Mouse (Mus musculus) heart, adult 2 months (tissue): ENCODE data around the gene Cenpl. TPM values are rescaled to one million over a fixed set of nuclear protein-coding genes. Genes with fewer than 3 reads are reported as not detected.
A peak's percentile ranks its signal among the peaks of the same experiment; 100 is the strongest.

ENCODE experiments used
- DNase-seq, 2 experiments: peaks; one replicate each; pipeline ENCODE4 v3.0.0; 2021
- H3K27ac ChIP-seq: fragments of 200-600 bp; 2 replicates; pipeline ENCODE4 v1.8.1; 2022
- H3K27me3 ChIP-seq: fragments of 200-500 bp; 2 replicates; pipeline ENCODE4 v1.6.1; 2012; ENCODE audit warnings: mild to moderate bottlenecking, low read length, inconsistent platforms, mixed read lengths; ENCODE audit not compliant: control insufficient read depth, insufficient read depth
- H3K36me3 ChIP-seq: fragments of 200-500 bp; 2 replicates; pipeline ENCODE4 v1.6.1; 2012; ENCODE audit warnings: low read length, inconsistent platforms; ENCODE audit not compliant: control insufficient read depth, insufficient read depth
- H3K4me1 ChIP-seq: fragments of 200-500 bp; 2 replicates; pipeline ENCODE4 v1.6.1; 2011; ENCODE audit warnings: low read length; ENCODE audit not compliant: control insufficient read depth, insufficient read depth
- H3K4me3 ChIP-seq: fragments of 200-600 bp; 2 replicates; pipeline ENCODE4 v1.8.1; 2022
- H3K79me2 ChIP-seq: fragments of 200-500 bp; replicated peaks from 2 replicates; pipeline ENCODE4 v1.6.1; 2012; ENCODE audit warnings: mild to moderate bottlenecking, inconsistent platforms, low read length, moderate library complexity, mixed read lengths; ENCODE audit not compliant: control insufficient read depth, insufficient read depth
- H3K9ac ChIP-seq: fragments of 200-500 bp; 2 replicates; pipeline ENCODE4 v1.6.1; 2012; ENCODE audit warnings: low read depth, mild to moderate bottlenecking, control low read depth, inconsistent platforms, low read length, mixed read lengths
- CTCF ChIP-seq: fragments of 200-600 bp; IDR thresholded peaks from 2 replicates; pipeline ENCODE4 v1.8.1; 2022; ENCODE audit warnings: antibody characterized with exemption, mild to moderate bottlenecking, moderate library complexity
- EP300 ChIP-seq: fragments of 200-500 bp; IDR thresholded peaks from 2 replicates; pipeline ENCODE4 v1.6.1; 2011; ENCODE audit warnings: low read depth, low read length, control low read depth; ENCODE audit not compliant: insufficient read depth
- POLR2A ChIP-seq: fragments of 200-500 bp; IDR thresholded peaks from 2 replicates; pipeline ENCODE4 v1.6.1; 2011; ENCODE audit warnings: mild to moderate bottlenecking, low read depth, low read length, control low read depth; ENCODE audit not compliant: insufficient read depth
- WGBS: fragments of 180-500 bp; shearing (Covaris S2); methylation state at CpG from one replicate; pipeline ENCODE4 v1.1.7; 2018; 5-methylcytosine and 5-hydroxymethylcytosine counted together
- intact Hi-C: fragments of 180-260 bp; cut with DNase I; formaldehyde crosslinking; loops from one replicate; pipeline ENCODE4 v1.15.1; 2025
- polyA plus RNA-seq: library from polyadenylated mRNA; depleted of rRNA; stranded (reverse); fragments of >200 nt; gene quantifications from 2 replicates; pipeline ENCODE4 v1.2.3, GENCODE M21; 2012
- total RNA-seq, 2 experiments: library from RNA; stranded (reverse); gene quantifications; 2 replicates each; pipeline ENCODE4 v1.2.3; 2021

The Cenpl gene
- total and polyA plus RNA-seq, 3 experiments = 0.41 to 1.2 (median 1.1) TPM

DNA sequence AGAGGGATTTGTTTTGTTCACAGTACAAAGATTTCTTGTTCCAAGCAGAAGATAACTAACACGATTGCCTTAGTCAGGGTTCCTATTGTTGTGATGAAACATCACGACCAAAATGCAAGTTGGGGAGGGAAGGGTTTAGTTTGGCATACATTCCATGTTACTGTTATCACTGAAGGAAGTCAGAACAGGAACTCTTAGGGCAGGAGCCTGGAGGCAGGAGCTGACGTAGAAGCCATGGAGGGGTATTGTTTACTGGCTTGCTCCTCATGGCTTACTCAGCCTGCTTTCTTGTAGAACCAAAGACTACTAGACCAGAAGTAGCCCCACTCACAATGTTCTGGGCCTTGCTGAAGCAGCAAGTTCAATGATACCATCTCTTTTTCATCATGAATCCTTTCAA lies 23.5 kb upstream of the Cenpl start:
- TF ChIP-seq CTCF (no peak), POLR2A (no peak), EP300 (no peak)
- intact Hi-C loops = no loop called here
- Histone ChIP-seq H3K4me1 (no peaks in the 10 kb centered on the region), H3K9ac (no peak overlapping the region), H3K27ac (no peak overlapping the region), H3K36me3 (no peaks in the 10 kb centered on the region; the same call in none of the 2 replicates), H3K79me2 (no peaks in the 10 kb centered on the region), H3K4me3 (no peak overlapping the region), H3K27me3 (no peaks in the 10 kb centered on the region)
- 38% methylated on average over 3 of the region's 3 CpGs for WGBS
- DNase-seq = no peak

DNA sequence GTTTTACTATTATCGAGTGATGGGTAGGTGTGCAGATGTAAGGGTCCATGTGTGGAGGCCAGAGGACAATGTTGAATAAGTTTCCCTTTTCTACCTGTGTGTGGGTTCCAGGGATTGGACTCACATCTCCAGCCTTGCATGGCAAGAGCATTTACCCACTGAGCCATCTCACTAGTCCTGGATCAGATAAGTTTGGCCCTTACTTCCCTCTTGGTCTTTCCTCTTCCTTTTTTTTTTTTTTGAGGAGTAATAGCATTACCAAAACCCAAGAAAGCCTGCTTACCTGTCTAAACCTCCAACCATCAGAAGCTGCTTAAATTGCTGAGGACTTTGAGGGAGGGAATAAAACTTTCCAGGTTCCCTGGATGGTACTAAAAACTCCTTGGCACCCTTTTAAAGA lies 13.3 kb upstream of the Cenpl start:
- H3K9ac ChIP-seq = no peak overlapping the region
- no peak for DNase-seq
- WGBS = 98% methylated on average over 1 of the region's 1 CpGs
- H3K4me3 ChIP-seq = no peak overlapping the region
- intact Hi-C loops = no loop called here
- no peaks in the 10 kb centered on the region for H3K79me2 ChIP-seq
- H3K4me1 ChIP-seq = no peaks in the 10 kb centered on the region
- TF ChIP-seq EP300 = no peak
- no peak for TF ChIP-seq CTCF
- no peak for TF ChIP-seq POLR2A
- no peaks in the 10 kb centered on the region for H3K36me3 ChIP-seq
- H3K27ac ChIP-seq = no peak overlapping the region
- no peaks in the 10 kb centered on the region for H3K27me3 ChIP-seq

DNA sequence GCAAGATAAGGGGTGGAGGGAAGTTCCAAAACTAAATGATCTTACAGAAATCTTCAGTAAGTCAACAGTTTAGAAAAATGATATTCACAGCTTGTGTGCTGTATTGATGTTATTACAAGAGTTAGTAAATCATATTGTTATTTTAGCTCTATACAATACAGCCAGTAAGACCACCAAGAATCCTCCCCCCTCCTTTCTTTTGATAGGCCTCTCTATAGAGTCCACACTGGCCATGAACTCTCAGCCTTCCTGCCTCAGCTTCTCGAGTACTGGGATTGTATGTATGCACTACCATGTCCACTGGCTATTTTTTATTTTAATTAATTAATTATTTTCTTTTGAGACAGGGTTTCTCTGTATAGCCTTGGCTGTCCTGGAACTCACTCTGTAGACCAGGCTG lies 7.2 kb upstream of the Cenpl start:
- Histone ChIP-seq H3K4me3 (no peak overlapping the region), H3K4me1 (no peaks in the 10 kb centered on the region), H3K36me3 (no peaks in the 10 kb centered on the region), H3K27me3 (no peaks in the 10 kb centered on the region), H3K9ac (no peak overlapping the region), H3K79me2 (no peaks in the 10 kb centered on the region), H3K27ac (no peak overlapping the region)
- intact Hi-C loops = no loop called here
- TF ChIP-seq EP300 = no peak
- no peak for TF ChIP-seq CTCF
- no peak for TF ChIP-seq POLR2A
- no peak for DNase-seq
- 82% methylated on average over 1 of the region's 1 CpGs for WGBS

DNA sequence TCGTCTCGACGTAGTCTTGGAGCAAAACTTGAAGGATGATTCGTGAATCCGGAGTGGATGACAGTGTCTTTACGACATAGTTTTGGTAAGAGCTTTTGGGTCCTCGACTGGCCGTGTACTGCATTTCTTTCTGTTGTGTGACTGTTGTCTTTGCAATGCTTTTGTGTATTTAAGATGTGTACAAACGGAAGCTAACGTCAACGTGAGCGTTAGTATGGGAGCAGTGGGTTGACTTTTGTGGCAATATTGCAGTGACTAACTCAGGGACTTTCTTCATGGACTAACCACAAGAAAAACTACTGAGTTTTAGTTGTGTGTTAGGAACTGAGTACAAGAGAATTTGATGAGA lies 733 bp downstream of the Cenpl start:
- no peaks in the 10 kb centered on the region for H3K79me2 ChIP-seq
- under 1% methylated on average over 12 of the region's 12 CpGs for WGBS
- H3K36me3 ChIP-seq = no peaks in the 10 kb centered on the region
- TF ChIP-seq CTCF = no peak
- no peak for TF ChIP-seq POLR2A
- TF ChIP-seq EP300 = no peak
- H3K4me1 ChIP-seq = peaks cover 4% of the 10 kb centered on the region
- intact Hi-C loops = loop anchor here (2.0 kb wide), 2 partner anchors 36 to 60 kb away; partner anchors contain the start of genes Klhl20 and Zbtb37
- peak overlapping the region; percentile 22 for H3K9ac ChIP-seq
- H3K4me3 ChIP-seq = peak overlapping the region; percentile 92
- no peaks in the 10 kb centered on the region for H3K27me3 ChIP-seq
- peak overlapping the region; percentile 58 for H3K27ac ChIP-seq
- DNase-seq = no peak

DNA sequence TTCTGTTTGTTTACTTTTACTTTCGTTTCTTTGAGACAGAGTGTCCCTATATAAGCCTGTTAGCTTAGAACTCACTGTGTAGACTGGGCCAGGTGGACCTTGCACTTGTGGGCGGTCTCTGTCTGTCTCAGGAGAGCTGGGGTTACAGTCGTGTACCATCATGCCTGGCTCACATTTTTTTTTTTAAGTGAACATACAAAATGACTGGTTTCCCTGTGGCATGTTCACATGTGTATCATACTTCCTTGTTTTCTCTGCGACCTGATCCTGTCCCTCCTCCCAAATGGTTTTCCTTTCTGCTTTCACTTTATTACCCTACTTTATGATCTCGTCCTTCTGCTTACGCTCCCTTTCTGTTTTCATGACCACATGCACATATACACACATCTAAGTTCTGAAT lies 5.7 kb downstream of the Cenpl start:
- H3K9ac ChIP-seq = no peak overlapping the region
- 76% methylated on average over 6 of the region's 6 CpGs for WGBS
- no peaks in the 10 kb centered on the region for H3K36me3 ChIP-seq
- H3K27ac ChIP-seq = no peak overlapping the region
- H3K79me2 ChIP-seq = no peaks in the 10 kb centered on the region
- DNase-seq = no peak
- peaks cover 4% of the 10 kb centered on the region for H3K4me1 ChIP-seq
- no peak for TF ChIP-seq CTCF
- TF ChIP-seq EP300 = no peak
- TF ChIP-seq POLR2A = no peak
- H3K4me3 ChIP-seq = no peak overlapping the region
- intact Hi-C loops = no loop called here
- no peaks in the 10 kb centered on the region for H3K27me3 ChIP-seq

GRCm38 (mm10) chr1:161077243-161077642 lies 6.7 kb downstream of the Cenpl start:
- 84% methylated on average over 3 of the region's 3 CpGs for WGBS
- peaks cover 1% of the 10 kb centered on the region for H3K4me1 ChIP-seq
- H3K9ac ChIP-seq = no peak overlapping the region
- no peaks in the 10 kb centered on the region for H3K36me3 ChIP-seq
- no peak for DNase-seq
- no peak overlapping the region for H3K4me3 ChIP-seq
- H3K27me3 ChIP-seq = no peaks in the 10 kb centered on the region
- intact Hi-C loops = no loop called here
- no peaks in the 10 kb centered on the region for H3K79me2 ChIP-seq
- no peak for TF ChIP-seq CTCF
- no peak for TF ChIP-seq POLR2A
- TF ChIP-seq EP300 = no peak
- no peak overlapping the region for H3K27ac ChIP-seq
